Mouse (Mus musculus) lung, embryonic 14.5 days (tissue): ENCODE measurements around the gene Slc30a1. TPM values are rescaled to one million over a fixed set of nuclear protein-coding genes. Genes with fewer than 3 reads are reported as not detected.

ENCODE experiments used
- ATAC-seq: fragments of 200-750 bp; cut with Nextera tagmentation; 2 replicates; pipeline ENCODE4 v1.8.0; 2017; ENCODE audit warnings: mild to moderate bottlenecking, moderate TSS enrichment, moderate library complexity; ENCODE audit not compliant: insufficient read depth
- DNase-seq: peaks from one replicate; pipeline ENCODE4 v3.0.0-alpha.2; 2015
- H3K27ac ChIP-seq: fragments of 300-500 bp; sonication (generic); 2 replicates; pipeline ENCODE4 v1.5.1; 2014; ENCODE audit warnings: low read depth, mild to moderate bottlenecking, moderate library complexity
- H3K27me3 ChIP-seq: fragments of 300-500 bp; sonication (generic); 2 replicates; pipeline ENCODE4 v1.6.1; 2014; ENCODE audit warnings: low read length, control low read depth; ENCODE audit not compliant: insufficient read depth
- H3K36me3 ChIP-seq: fragments of 300-500 bp; sonication (generic); 2 replicates; pipeline ENCODE4 v1.6.1; 2014; ENCODE audit warnings: control low read depth; ENCODE audit not compliant: insufficient read depth
- H3K4me1 ChIP-seq: fragments of 300-500 bp; sonication (generic); 2 replicates; pipeline ENCODE4 v1.6.1; 2014; ENCODE audit warnings: antibody characterized with exemption, control low read depth; ENCODE audit not compliant: insufficient read depth
- H3K4me2 ChIP-seq: fragments of 300-500 bp; sonication (generic); 2 replicates; pipeline ENCODE4 v1.6.1; 2014; ENCODE audit warnings: mild to moderate bottlenecking
- H3K4me3 ChIP-seq: fragments of 300-500 bp; sonication (generic); 2 replicates; pipeline ENCODE4 v1.5.1; 2014; ENCODE audit warnings: low read depth, low read length
- H3K9ac ChIP-seq: fragments of 300-500 bp; sonication (generic); 2 replicates; pipeline ENCODE4 v1.6.1; 2014
- H3K9me3 ChIP-seq: fragments of 300-500 bp; sonication (generic); 2 replicates; pipeline ENCODE4 v1.6.1; 2016; ENCODE audit warnings: low read depth, low read length, control low read depth
- CTCF ChIP-seq: IDR thresholded peaks from 2 replicates; pipeline ENCODE4 v1.5.1; 2016; ENCODE audit warnings: antibody characterized with exemption, low read depth
- WGBS: fragments of 180-500 bp; shearing (Covaris S2); extraction: QIAGEN DNeasy Blood & Tissue Kit; methylation state at CpG from one replicate; pipeline ENCODE4 v1.1.7; 2014; 5-methylcytosine and 5-hydroxymethylcytosine counted together
- polyA plus RNA-seq: library from polyadenylated mRNA; unstranded; fragments of >200 nt; fragmentation: Nextera tagmentation; extraction: Ambion mirVana; gene quantifications from 2 replicates; pipeline ENCODE4 v1.2.1, GENCODE M21; 2014

Slc30a1 gene
- 2.9 and 3.9 TPM in 2 replicates for polyA plus RNA-seq

- Histone ChIP-seq H3K4me3 (peak within 1 kb of the TSS; percentile 89), H3K27me3 (no peaks in the 10 kb centered on the region), H3K27ac (peak within 1 kb of the TSS; percentile 84), H3K4me1 (peaks cover 19% of the 10 kb centered on the region; the same call in 1 of the 2 replicates), H3K9ac (peak within 1 kb of the TSS; percentile 77), H3K9me3 (no peaks in the 10 kb centered on the region), H3K4me2 (peak within 1 kb of the TSS; percentile 90), H3K36me3 (peaks cover 19% of the 10 kb centered on the region)
- peak; percentile 98 for ATAC-seq
- DNase-seq, result peak; percentile 96
- under 1% methylated on average over 101 of the region's 104 CpGs for WGBS
- TF ChIP-seq CTCF, result 0 out of 2 replicates have a peak, but pooled peaks have one; percentile 6
Measured at GRCm38 (mm10) chr1:191906571-191907430, at the start of gene Slc30a1. Slc30a1 (plus strand) TSS chr1:191906767.

DNA sequence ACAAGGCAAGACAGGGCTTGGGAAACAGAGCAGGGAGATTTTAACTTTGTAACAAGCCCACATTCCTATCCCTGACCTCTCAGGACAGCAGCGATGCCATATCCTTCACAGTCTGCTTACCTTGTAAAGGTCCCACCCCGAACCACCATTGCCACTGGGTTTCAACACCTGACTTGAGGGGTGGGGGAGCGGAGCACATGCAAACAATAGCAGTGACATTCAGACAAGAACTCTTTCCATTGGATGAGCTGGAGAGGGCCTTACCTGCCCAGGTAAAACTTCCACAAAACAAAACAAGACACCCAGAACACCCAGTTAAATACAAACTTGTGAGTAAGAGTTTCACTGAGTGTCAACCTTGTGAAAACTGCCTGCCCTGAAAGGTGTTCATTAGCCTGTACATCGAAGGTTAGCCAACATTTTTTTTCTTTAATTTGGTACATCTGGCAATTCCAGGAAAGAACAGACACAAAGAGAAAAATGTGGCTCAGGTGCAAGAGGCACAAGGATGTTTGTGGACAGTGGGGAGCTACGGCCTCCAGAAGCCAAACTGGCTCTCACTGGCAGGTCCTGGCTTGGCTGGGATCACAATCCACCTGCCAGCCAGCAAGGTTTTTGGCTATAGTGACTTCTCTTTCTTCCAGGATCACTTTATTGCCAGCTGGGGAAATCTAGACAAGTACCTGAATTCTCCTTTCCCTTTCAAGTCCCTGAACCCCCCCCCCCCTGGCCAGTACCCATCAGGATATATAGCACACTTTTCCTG lies 49.5 kb upstream of the Slc30a1 start:
- no peak overlapping the region for H3K4me3 ChIP-seq
- TF ChIP-seq CTCF, result no peak
- H3K36me3 ChIP-seq, result no peaks in the 10 kb centered on the region
- H3K27me3 ChIP-seq, result no peaks in the 10 kb centered on the region
- H3K27ac ChIP-seq, result no peak overlapping the region
- H3K9me3 ChIP-seq, result no peaks in the 10 kb centered on the region
- no peak overlapping the region for H3K4me2 ChIP-seq
- WGBS, result 66% methylated on average over 5 of the region's 5 CpGs
- H3K9ac ChIP-seq, result no peak overlapping the region
- DNase-seq (no peak), ATAC-seq (no peak)
- H3K4me1 ChIP-seq, result no peaks in the 10 kb centered on the region

DNA sequence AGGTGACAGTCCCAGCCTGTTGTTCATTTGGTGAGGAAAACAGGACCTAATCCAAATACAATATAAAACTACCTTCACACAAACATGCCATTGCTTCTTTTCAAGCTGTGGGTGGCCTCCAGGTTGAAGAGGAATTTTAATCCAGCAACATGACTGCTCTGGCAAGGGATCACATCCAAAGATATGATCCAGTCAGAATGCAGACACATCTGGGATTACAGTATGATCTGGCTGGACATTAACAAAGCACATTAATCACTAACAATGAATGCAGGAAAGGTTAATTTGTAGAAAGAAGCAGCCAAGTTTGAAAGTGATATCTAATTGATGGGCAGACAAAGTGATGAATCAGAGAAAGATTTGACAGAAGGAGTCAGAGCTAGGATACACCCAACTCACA lies 48.4 kb upstream of the Slc30a1 start:
- no peak for TF ChIP-seq CTCF
- Histone ChIP-seq H3K9ac (no peak overlapping the region), H3K4me1 (no peaks in the 10 kb centered on the region), H3K27me3 (no peaks in the 10 kb centered on the region), H3K4me3 (no peak overlapping the region), H3K4me2 (no peak overlapping the region), H3K9me3 (no peaks in the 10 kb centered on the region), H3K27ac (no peak overlapping the region), H3K36me3 (no peaks in the 10 kb centered on the region)
- ATAC-seq (no peak), DNase-seq (no peak)

GRCm38 (mm10) chr1:191859847-191860246 lies 46.7 kb upstream of the Slc30a1 start:
- no peak for TF ChIP-seq CTCF
- H3K4me1 ChIP-seq, result no peaks in the 10 kb centered on the region
- 58% methylated on average over 3 of the region's 3 CpGs for WGBS
- H3K27ac ChIP-seq, result no peak overlapping the region
- no peaks in the 10 kb centered on the region for H3K27me3 ChIP-seq
- ATAC-seq (no peak), DNase-seq (no peak)
- H3K9ac ChIP-seq, result no peak overlapping the region
- H3K4me2 ChIP-seq, result no peak overlapping the region
- H3K4me3 ChIP-seq, result no peak overlapping the region
- no peaks in the 10 kb centered on the region for H3K36me3 ChIP-seq
- no peaks in the 10 kb centered on the region for H3K9me3 ChIP-seq

DNA sequence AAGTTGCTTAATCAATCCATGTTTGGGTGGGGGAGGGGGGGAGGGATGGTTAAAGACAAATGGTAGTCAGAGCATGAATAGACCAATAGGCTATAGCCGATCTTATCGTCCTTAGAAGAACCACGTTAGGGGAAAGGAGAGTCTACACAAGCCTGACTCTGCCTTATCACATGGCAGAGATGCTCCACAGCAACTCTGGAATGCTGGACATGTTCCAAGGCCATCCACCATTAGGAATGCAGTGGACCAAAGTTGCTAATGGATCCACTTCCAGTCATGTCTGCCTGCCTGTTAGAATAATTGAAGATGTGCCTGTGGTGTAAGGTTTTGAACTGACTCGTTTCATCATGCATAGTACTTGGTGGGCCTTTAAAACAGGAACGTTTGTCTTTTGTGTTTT lies 45.3 kb upstream of the Slc30a1 start:
- Histone ChIP-seq H3K36me3 (no peaks in the 10 kb centered on the region), H3K9ac (no peak overlapping the region), H3K9me3 (no peaks in the 10 kb centered on the region), H3K4me2 (no peak overlapping the region), H3K27ac (no peak overlapping the region), H3K4me1 (no peaks in the 10 kb centered on the region), H3K4me3 (no peak overlapping the region), H3K27me3 (no peaks in the 10 kb centered on the region)
- DNase-seq (no peak), ATAC-seq (no peak)
- 57% methylated on average over 5 of the region's 5 CpGs for WGBS
- TF ChIP-seq CTCF, result no peak

GRCm38 (mm10) chr1:191863833-191864550 lies 42.6 kb upstream of the Slc30a1 start:
- no peaks in the 10 kb centered on the region for H3K9me3 ChIP-seq
- no peak overlapping the region for H3K9ac ChIP-seq
- H3K36me3 ChIP-seq, result no peaks in the 10 kb centered on the region
- no peak overlapping the region for H3K4me2 ChIP-seq
- no peak for TF ChIP-seq CTCF
- DNase-seq, result no peak
- H3K27ac ChIP-seq, result no peak overlapping the region
- no peak for ATAC-seq
- no peaks in the 10 kb centered on the region for H3K27me3 ChIP-seq
- no peak overlapping the region for H3K4me3 ChIP-seq
- WGBS, result 74% methylated on average over 4 of the region's 4 CpGs
- no peaks in the 10 kb centered on the region for H3K4me1 ChIP-seq
